Mouse (Mus musculus) mouse embryonic stem cell (cell line): ENCODE results near the gene Ciao2a.

ENCODE experiments used
- in situ Hi-C, 2 experiments: fragments of 300-500 bp; cut with MboI; formaldehyde crosslinking; loops; 1 replicate in 1 of 2; 3 replicates in 1 of 2; pipeline ENCODE4 v1.14.3; 2019 to 2020; ENCODE audit warnings: low sequenced_read_pairs in 2 of 2, low pct_unique_long_range_greater_than_20kb in 1 of 2, mixed read lengths in 1 of 2; ENCODE audit not compliant: unreplicated experiment in 1 of 2

Ciao2a gene

GRCm38 (mm10) chr9:66114341-66114740 is 12.1 kb upstream of the Ciao2a start:
- in situ Hi-C loops: no loop called here

- in situ Hi-C loops: no loop called here
Observed at GRCm38 (mm10) chr9:66116890-66117289, 9.5 kb upstream of the Ciao2a start.

GRCm38 (mm10) chr9:66119498-66119897 is 6.9 kb upstream of the Ciao2a start:
- in situ Hi-C loops: no loop called here

- in situ Hi-C loops: no loop called here
Observed at GRCm38 (mm10) chr9:66120106-66120505, 6.3 kb upstream of the Ciao2a start.

- in situ Hi-C loops: no loop called here
Observed at GRCm38 (mm10) chr9:66120945-66121344, 5.5 kb upstream of the Ciao2a start.

GRCm38 (mm10) chr9:66121421-66121820 is 5.0 kb upstream of the Ciao2a start:
- in situ Hi-C loops: no loop called here

- in situ Hi-C loops: no loop called here
Observed at GRCm38 (mm10) chr9:66123648-66124047, 2.8 kb upstream of the Ciao2a start.

- in situ Hi-C loops: no loop called here
Observed at GRCm38 (mm10) chr9:66124111-66124531, 2.3 kb upstream of the Ciao2a start.

- in situ Hi-C loops: no loop called here
Observed at GRCm38 (mm10) chr9:66124681-66125542, 1.5 kb upstream of the Ciao2a start.

- in situ Hi-C loops: no loop called here
Observed at GRCm38 (mm10) chr9:66125543-66126455, 612 bp upstream of the Ciao2a start.

- in situ Hi-C loops: no loop called here
Observed at GRCm38 (mm10) chr9:66127193-66127546, 759 bp downstream of the Ciao2a start.

GRCm38 (mm10) chr9:66127884-66128283 is 1.5 kb downstream of the Ciao2a start:
- in situ Hi-C loops: no loop called here

GRCm38 (mm10) chr9:66131466-66131865 is 5.1 kb downstream of the Ciao2a start:
- in situ Hi-C loops: no loop called here

GRCm38 (mm10) chr9:66135967-66136366 is 9.6 kb downstream of the Ciao2a start:
- in situ Hi-C loops: no loop called here

GRCm38 (mm10) chr9:66138193-66138592 is 11.8 kb downstream of the Ciao2a start:
- in situ Hi-C loops: no loop called here

GRCm38 (mm10) chr9:66142265-66142664 is 15.9 kb downstream of the Ciao2a start:
- in situ Hi-C loops: no loop called here

- in situ Hi-C loops: no loop called here
Observed at GRCm38 (mm10) chr9:66144248-66144647, 17.8 kb downstream of the Ciao2a start.

GRCm38 (mm10) chr9:66146141-66146540 is 19.7 kb downstream of the Ciao2a start:
- in situ Hi-C loops: no loop called here

GRCm38 (mm10) chr9:66152011-66152410 is 25.6 kb downstream of the Ciao2a start:
- in situ Hi-C loops: no loop called here
